Mouse (Mus musculus) CH12.LX (cell line): ENCODE results near the gene Zfp385c. TPM values are rescaled to one million over a fixed set of nuclear protein-coding genes. Genes with fewer than 3 reads are reported as not detected.

Experiments
- DNase-seq: peaks from one replicate; pipeline ENCODE4 v3.0.0-alpha.2; 2013; ENCODE audit errors: extremely low read depth
- H3K27ac ChIP-seq: 2 replicates; pipeline ENCODE4 v1.5.1; 2012; ENCODE audit warnings: low read depth, mild to moderate bottlenecking, control low read depth, moderate library complexity; ENCODE audit not compliant: insufficient read depth
- H3K27me3 ChIP-seq: replicated peaks from 2 replicates; pipeline ENCODE3; 2012; ENCODE audit warnings: inconsistent platforms
- H3K36me3 ChIP-seq, 2 experiments: replicated peaks in 1 of 2; 2 replicates each; pipeline versions ENCODE3 to v1.6.1; 2012; ENCODE audit warnings: inconsistent platforms in 1 of 2, low read length in 1 of 2, mild to moderate bottlenecking in 1 of 2, mixed read lengths in 1 of 2, moderate library complexity in 1 of 2; ENCODE audit not compliant: control insufficient read depth in 1 of 2, insufficient read depth in 1 of 2
- H3K4me1 ChIP-seq, 2 experiments: 2 replicates each; pipeline ENCODE4 v1.6.1; 2012; ENCODE audit warnings: inconsistent platforms in 1 of 2, moderate library complexity in 1 of 2; ENCODE audit not compliant: insufficient read depth in 2 of 2, control insufficient read depth in 1 of 2
- H3K4me2 ChIP-seq: 2 replicates; pipeline ENCODE4 v1.6.1; 2012; ENCODE audit warnings: low read depth, mild to moderate bottlenecking, control low read depth; ENCODE audit not compliant: poor library complexity, insufficient read depth, severe bottlenecking
- H3K4me3 ChIP-seq, 3 experiments: fragments of 150-350 bp in 1 of 3; sonication (generic) in 1 of 3; replicated peaks in 1 of 3; 2 replicates each; pipeline versions ENCODE3 to v1.5.1; 2011 to 2012; ENCODE audit warnings: low read depth in 2 of 3, low read length in 2 of 3, mild to moderate bottlenecking in 2 of 3, moderate library complexity in 2 of 3, control low read depth in 1 of 3, improper control_type of control experiment in 1 of 3, inconsistent platforms in 1 of 3, mixed read lengths in 1 of 3; ENCODE audit not compliant: poor library complexity in 1 of 3
- H3K79me2 ChIP-seq: replicated peaks from 2 replicates; pipeline ENCODE4 v1.6.1; 2012; ENCODE audit warnings: mild to moderate bottlenecking, moderate library complexity; ENCODE audit not compliant: control insufficient read depth, poor library complexity, insufficient read depth, severe bottlenecking; ENCODE audit errors: extremely low read depth
- H3K9ac ChIP-seq: 2 replicates; pipeline ENCODE4 v1.6.1; 2012; ENCODE audit warnings: low read depth, mild to moderate bottlenecking, control low read depth, moderate library complexity; ENCODE audit not compliant: insufficient read depth
- H3K9me3 ChIP-seq: replicated peaks from 2 replicates; pipeline ENCODE3; 2012; ENCODE audit warnings: low read length, inconsistent platforms, mixed read lengths
- CHD1 ChIP-seq: IDR thresholded peaks from 2 replicates; pipeline ENCODE4 v1.6.1; 2012; ENCODE audit warnings: low read depth, low read length, improper control_type of control experiment, inconsistent platforms
- CHD2 ChIP-seq: IDR thresholded peaks from 2 replicates; pipeline ENCODE4 v1.6.1; 2011; ENCODE audit warnings: low read length, improper control_type of control experiment
- CTCF ChIP-seq, 2 experiments: IDR thresholded peaks in 1 of 2; conservative IDR thresholded peaks in 1 of 2; 2 replicates each; pipeline ENCODE4 v1.5.1; 2011 to 2012; ENCODE audit warnings: low read depth in 2 of 2, low read length in 2 of 2, improper control_type of control experiment in 1 of 2, inconsistent platforms in 1 of 2, mild to moderate bottlenecking in 1 of 2, moderate library complexity in 1 of 2
- ELF1 ChIP-seq: IDR thresholded peaks from 2 replicates; pipeline ENCODE4 v1.6.1; 2014; ENCODE audit warnings: low read depth, mild to moderate bottlenecking, inconsistent platforms, low read length, improper control_type of control experiment
- ETS1 ChIP-seq: conservative IDR thresholded peaks from 2 replicates; pipeline ENCODE4 v1.6.1; 2012; ENCODE audit warnings: low read depth, mild to moderate bottlenecking, inconsistent platforms, low read length, improper control_type of control experiment, moderate library complexity
- IRF4 ChIP-seq: IDR thresholded peaks from 2 replicates; pipeline ENCODE4 v1.6.1; 2014; ENCODE audit warnings: low read depth, mild to moderate bottlenecking, inconsistent platforms, low read length, improper control_type of control experiment
- MAFK ChIP-seq: IDR thresholded peaks from 2 replicates; pipeline ENCODE4 v1.6.1; 2011; ENCODE audit warnings: low read length, improper control_type of control experiment; ENCODE audit not compliant: insufficient replicate concordance
- MAZ ChIP-seq: IDR thresholded peaks from 2 replicates; pipeline ENCODE4 v1.6.1; 2012; ENCODE audit warnings: low read depth, mild to moderate bottlenecking, inconsistent platforms, low read length, improper control_type of control experiment, moderate library complexity
- MEF2A ChIP-seq: IDR thresholded peaks from 2 replicates; pipeline ENCODE4 v1.6.1; 2014; ENCODE audit warnings: low read depth, mild to moderate bottlenecking, inconsistent platforms, low read length, improper control_type of control experiment, borderline replicate concordance
- MXI1 ChIP-seq: IDR thresholded peaks from 2 replicates; pipeline ENCODE4 v1.6.1; 2011; ENCODE audit warnings: mild to moderate bottlenecking, low read depth, low read length, improper control_type of control experiment
- NELFE ChIP-seq: IDR thresholded peaks from 2 replicates; pipeline ENCODE4 v1.6.1; 2011; ENCODE audit warnings: low read depth, low read length, improper control_type of control experiment
- NRF1 ChIP-seq: IDR thresholded peaks from 2 replicates; pipeline ENCODE4 v1.6.1; 2014; ENCODE audit warnings: low read depth, mild to moderate bottlenecking, inconsistent platforms, low read length, improper control_type of control experiment, moderate library complexity
- POLR2A ChIP-seq: IDR thresholded peaks from 2 replicates; pipeline ENCODE4 v1.6.1; 2011; ENCODE audit warnings: low read depth, mild to moderate bottlenecking, improper control_type of control experiment, low read length
- POLR2AphosphoS2 ChIP-seq: IDR thresholded peaks from 2 replicates; pipeline ENCODE4 v1.6.1; 2011; ENCODE audit warnings: low read depth, low read length, improper control_type of control experiment
- SIN3A ChIP-seq: IDR thresholded peaks from 2 replicates; pipeline ENCODE4 v1.6.1; 2012; ENCODE audit warnings: low read length, improper control_type of control experiment, inconsistent platforms
- TBP ChIP-seq: conservative IDR thresholded peaks from 2 replicates; pipeline ENCODE4 v1.6.1; 2011; ENCODE audit warnings: low read depth, low read length, improper control_type of control experiment
- USF1 ChIP-seq: IDR thresholded peaks from 2 replicates; pipeline ENCODE4 v1.6.1; 2014; ENCODE audit warnings: low read depth, mild to moderate bottlenecking, inconsistent platforms, low read length, improper control_type of control experiment
- USF2 ChIP-seq: conservative IDR thresholded peaks from 2 replicates; pipeline ENCODE4 v1.6.1; 2011; ENCODE audit warnings: low read depth, low read length, improper control_type of control experiment
- ZKSCAN1 ChIP-seq: IDR thresholded peaks from 2 replicates; pipeline ENCODE4 v1.6.1; 2012; ENCODE audit warnings: low read depth, inconsistent platforms, low read length, improper control_type of control experiment, borderline replicate concordance
- ZMIZ1 ChIP-seq: IDR thresholded peaks from 2 replicates; pipeline ENCODE4 v1.6.1; 2012; ENCODE audit warnings: low read depth, mild to moderate bottlenecking, inconsistent platforms, low read length, improper control_type of control experiment
- dilution Hi-C: fragments of 300-500 bp; cut with MboI; formaldehyde crosslinking; loops from 2 replicates; pipeline ENCODE4 v1.14.3; 2020; ENCODE audit warnings: low sequenced_read_pairs; ENCODE audit not compliant: extremely low pct_unique_long_range_greater_than_20kb, extremely low pct_ligation_motif_present
- in situ Hi-C: fragments of 300-500 bp; cut with MboI; formaldehyde crosslinking; loops from 3 replicates; pipeline ENCODE4 v1.14.3; 2019; ENCODE audit warnings: low sequenced_read_pairs, low pct_ligation_motif_present, low pct_unique_long_range_greater_than_20kb, mixed read lengths
- polyA plus RNA-seq: library from polyadenylated mRNA; unstranded; fragments of >175 nt; gene quantifications from 2 replicates; pipeline ENCODE4 v1.2.1, GENCODE M21; 2012; ENCODE audit warnings: low read depth; ENCODE audit not compliant: insufficient read length
- total RNA-seq, 2 experiments: library from RNA; depleted of rRNA; stranded (reverse); fragments of 300-350 nt in 1 of 2; fragments of >200 nt in 1 of 2; gene quantifications; 2 replicates each; pipeline ENCODE4 v1.2.3; 2012 to 2014

Zfp385c gene
- total and polyA plus RNA-seq, 3 experiments, result 0.08 to 0.14 TPM; not detected in 1

DNA sequence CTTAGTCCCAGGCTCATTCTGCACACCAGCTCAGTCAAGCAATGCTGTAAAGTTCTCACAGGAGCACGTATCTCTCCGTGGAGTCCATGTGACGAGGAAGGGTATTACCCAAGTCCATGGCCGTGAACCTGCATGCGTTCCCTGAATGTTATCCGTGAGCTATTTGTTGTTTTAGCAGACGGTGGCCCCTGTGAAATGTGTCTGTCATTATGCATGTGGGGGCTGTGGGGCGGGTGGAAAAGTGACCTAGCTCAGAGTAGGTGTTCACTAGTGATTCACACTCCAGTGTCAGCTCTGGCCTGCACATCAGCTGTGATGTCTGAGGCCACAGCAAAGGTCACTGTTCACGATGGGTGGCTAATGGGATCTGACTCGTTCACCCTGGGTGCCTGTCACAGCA, 32.4 kb downstream of the Zfp385c start:
- H3K4me3 ChIP-seq, result no peak overlapping the region
- H3K36me3 ChIP-seq, result no peaks in the 10 kb centered on the region
- H3K4me2 ChIP-seq, result no peak overlapping the region
- no peak overlapping the region for H3K9ac ChIP-seq
- no peak overlapping the region for H3K27ac ChIP-seq
- in situ Hi-C loops (no loop called here), dilution Hi-C loops (no loop called here)
- H3K9me3 ChIP-seq, result no peaks in the 10 kb centered on the region
- H3K4me1 ChIP-seq, result no peaks in the 10 kb centered on the region; a peak in 1 of 4 replicates
- no peak for TF ChIP-seq TBP
- TF ChIP-seq USF2, result no peak
- TF ChIP-seq IRF4, result no peak
- no peak for TF ChIP-seq USF1
- no peak for TF ChIP-seq ETS1
- no peak for TF ChIP-seq CTCF (conservative IDR thresholded peaks at IDR 0.05 in 1 of 2, IDR thresholded peaks at IDR 0.05 in 1 of 2; ENCODE audit: low read depth in 2 of 2, low read length in 2 of 2)
- TF ChIP-seq ZKSCAN1, result no peak
- TF ChIP-seq NRF1, result no peak
- no peak for TF ChIP-seq MXI1
- no peak for TF ChIP-seq CHD1
- no peak for TF ChIP-seq SIN3A
- TF ChIP-seq POLR2AphosphoS2, result no peak
- no peak for TF ChIP-seq ELF1
- TF ChIP-seq ZMIZ1, result no peak
- TF ChIP-seq NELFE, result no peak
- no peak for TF ChIP-seq MEF2A
- TF ChIP-seq MAZ, result no peak
- TF ChIP-seq MAFK, result no peak
- TF ChIP-seq POLR2A, result no peak
- TF ChIP-seq CHD2, result no peak
- DNase-seq, result no peak
- H3K79me2 ChIP-seq, result no peaks in the 10 kb centered on the region
- peaks cover under 1% of the 10 kb centered on the region for H3K27me3 ChIP-seq

- H3K27ac ChIP-seq, result no peak overlapping the region
- in situ Hi-C loops (no loop called here), dilution Hi-C loops (no loop called here)
- H3K4me3 ChIP-seq, result no peak overlapping the region
- H3K9me3 ChIP-seq, result no peaks in the 10 kb centered on the region
- H3K9ac ChIP-seq, result no peak overlapping the region
- no peaks in the 10 kb centered on the region; a peak in 1 of 4 replicates for H3K4me1 ChIP-seq
- peaks cover 27% of the 10 kb centered on the region for H3K27me3 ChIP-seq
- H3K4me2 ChIP-seq, result no peak overlapping the region
- H3K79me2 ChIP-seq, result no peaks in the 10 kb centered on the region
- no peak for DNase-seq
- no peak for TF ChIP-seq ETS1
- no peak for TF ChIP-seq USF1
- no peak for TF ChIP-seq POLR2A
- no peak for TF ChIP-seq USF2
- H3K36me3 ChIP-seq, result no peaks in the 10 kb centered on the region
Measured at GRCm38 (mm10) chr11:100656458-100656857, 35.8 kb downstream of the Zfp385c start.
